Mouse (Mus musculus) ovary, postnatal 36 days (tissue): ENCODE results near the gene Ola1.
A peak's percentile ranks its signal among the peaks of the same experiment; 100 is the strongest.

ENCODE experiments used
- DNase-seq: peaks from one replicate; pipeline ENCODE4 v3.0.0; 2022; ENCODE audit warnings: low spot score, mixed read lengths

Gene Ola1

DNA sequence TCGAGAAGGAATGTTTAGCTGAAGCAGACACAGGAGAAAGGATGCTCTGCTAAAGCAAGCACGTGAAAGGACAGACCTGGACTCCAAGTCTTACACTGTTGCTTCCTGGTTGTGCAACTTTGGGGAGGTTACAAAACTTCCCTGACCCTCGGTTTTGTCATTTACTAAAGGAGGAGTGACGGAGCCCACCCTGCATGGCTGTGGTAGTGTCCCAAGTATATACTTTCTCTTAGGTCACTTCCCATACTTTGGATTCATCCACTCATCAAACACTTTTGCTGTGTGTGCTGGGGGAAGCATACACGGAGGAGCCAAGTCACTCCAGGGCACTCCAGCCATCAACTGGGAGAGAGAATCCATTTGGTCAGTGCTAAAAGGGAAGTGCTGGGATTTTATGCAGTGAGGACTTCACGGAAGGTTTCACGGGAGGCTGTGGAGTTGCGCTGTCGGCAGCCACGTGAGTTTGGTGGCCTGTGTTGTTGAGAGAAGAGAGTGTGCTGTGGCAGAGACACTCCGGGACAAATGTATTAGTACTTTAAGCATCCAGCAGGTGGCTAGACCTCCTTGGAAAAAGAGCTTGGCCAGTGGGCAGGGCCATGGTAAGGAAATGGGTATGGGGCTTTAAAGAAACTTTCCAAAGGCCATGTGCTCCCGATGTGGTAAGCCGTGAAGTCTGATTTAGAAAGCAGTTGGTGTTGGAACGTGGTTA lies 154.7 kb downstream of the Ola1 start:
- DNase-seq, result no peak

DNA sequence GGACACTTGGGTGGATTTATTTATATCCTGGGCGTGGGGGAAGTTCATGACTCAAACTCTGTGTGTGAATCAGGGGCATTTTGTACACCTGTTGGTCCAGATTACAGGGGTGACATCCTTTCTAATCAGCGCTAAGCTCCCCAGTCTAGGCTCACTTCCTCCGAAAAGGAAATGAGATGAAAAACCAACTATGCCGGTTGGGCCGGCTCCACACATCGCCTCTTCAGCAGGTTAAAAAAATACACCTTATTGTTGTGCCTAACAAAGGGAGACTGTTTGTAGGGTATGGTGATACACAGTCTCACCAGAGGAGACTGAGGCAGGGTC lies 158.5 kb downstream of the Ola1 start:
- no peak for DNase-seq

DNA sequence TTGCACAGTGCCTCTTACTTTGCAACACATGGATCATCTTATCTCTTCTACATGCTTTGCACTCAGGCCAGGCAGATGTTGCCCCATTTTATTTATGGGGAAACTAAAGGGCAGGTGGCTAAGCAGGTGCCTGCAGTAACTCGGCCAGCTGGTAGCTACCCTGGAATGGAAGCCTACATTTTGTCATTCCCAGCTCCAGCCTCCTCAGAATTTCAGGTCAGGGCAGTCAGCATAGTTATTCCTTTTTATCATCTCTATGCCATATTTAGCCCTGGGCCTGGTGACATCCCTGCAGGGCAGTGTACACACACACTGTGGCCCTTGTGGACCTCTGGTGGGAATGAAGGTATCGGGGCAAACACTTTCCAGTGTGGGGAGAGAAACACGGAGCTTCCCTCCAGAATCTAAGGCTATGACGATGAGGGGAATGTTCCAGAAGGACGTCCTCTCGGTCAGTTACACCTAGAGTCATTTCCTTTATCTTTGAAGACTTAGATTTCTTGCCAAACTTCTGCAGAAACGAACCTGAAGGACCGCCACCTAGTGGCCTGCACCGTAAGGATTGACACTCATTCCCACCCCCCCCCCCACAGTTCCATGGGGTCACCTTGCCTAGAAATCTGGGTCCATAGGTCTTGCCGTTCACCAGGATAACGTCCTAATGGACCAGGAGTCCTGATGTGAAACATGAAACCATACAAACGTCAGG lies 159.0 kb downstream of the Ola1 start:
- DNase-seq, result peak; percentile 30

GRCm38 (mm10) chr2:73058344-73058743 lies 160.4 kb downstream of the Ola1 start:
- DNase-seq, result no peak

GRCm38 (mm10) chr2:73057589-73057988 lies 161.1 kb downstream of the Ola1 start:
- DNase-seq, result no peak

- no peak for DNase-seq
These were observed 162.4 kb downstream of the Ola1 start for GRCm38 (mm10) chr2:73056090-73056956.

GRCm38 (mm10) chr2:73053791-73054490 lies 164.8 kb downstream of the Ola1 start:
- no peak for DNase-seq

DNA sequence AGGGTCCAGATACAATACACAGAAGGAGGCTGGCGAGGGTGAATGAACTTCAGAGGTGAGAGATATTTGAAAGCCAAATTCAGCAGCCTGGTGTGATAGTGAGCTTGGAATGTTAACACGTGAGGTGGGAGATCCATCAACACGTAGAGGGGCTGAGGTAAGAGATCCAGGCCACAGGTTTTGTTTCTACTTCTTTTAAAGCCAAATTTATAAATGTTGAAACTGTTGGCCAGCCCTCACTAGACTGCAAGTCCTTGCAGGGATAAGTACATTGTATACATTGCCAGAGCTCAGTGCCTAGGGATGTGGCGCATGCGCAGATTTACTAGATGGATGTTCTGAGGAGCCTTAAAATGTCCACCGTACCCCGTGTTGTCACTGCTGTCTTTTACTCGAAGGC lies 168.3 kb downstream of the Ola1 start:
- no peak for DNase-seq

GRCm38 (mm10) chr2:73049977-73050376 lies 168.7 kb downstream of the Ola1 start:
- DNase-seq, result no peak

GRCm38 (mm10) chr2:73049001-73049684 lies 169.6 kb downstream of the Ola1 start:
- DNase-seq, result peak; percentile 34

DNA sequence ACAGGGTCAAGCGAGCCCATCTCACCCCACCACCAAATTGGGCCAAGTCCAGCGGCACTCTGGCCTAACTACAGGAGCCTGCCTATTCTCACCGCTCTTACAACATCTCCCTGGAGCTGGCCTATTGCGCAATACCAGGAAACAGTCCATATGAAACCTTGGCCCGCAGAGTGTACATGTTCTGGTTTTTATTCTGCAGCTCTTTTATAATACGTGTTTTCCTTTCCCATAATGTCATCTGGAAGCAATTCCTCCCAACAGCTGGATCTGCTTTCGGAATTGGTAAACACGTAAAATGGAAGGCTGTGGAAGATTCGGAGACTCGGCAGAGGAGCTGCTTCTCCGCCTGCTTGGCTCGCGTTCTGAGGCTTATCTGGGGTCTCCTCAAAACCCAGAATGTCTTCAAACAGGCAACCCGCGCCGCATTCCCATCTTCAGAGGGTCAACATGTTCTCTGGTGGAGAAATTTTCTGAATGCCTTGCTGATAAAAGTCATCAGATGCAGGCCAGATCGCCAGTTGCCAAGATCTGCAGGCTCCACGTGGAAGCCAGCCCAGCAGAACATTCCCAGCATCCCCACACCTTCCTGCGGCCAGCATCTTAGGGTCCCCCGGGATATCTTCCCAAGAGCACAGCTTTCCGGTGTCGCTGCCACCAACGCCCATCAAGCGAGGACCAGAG lies 171.5 kb downstream of the Ola1 start:
- peak; percentile 53 for DNase-seq

DNA sequence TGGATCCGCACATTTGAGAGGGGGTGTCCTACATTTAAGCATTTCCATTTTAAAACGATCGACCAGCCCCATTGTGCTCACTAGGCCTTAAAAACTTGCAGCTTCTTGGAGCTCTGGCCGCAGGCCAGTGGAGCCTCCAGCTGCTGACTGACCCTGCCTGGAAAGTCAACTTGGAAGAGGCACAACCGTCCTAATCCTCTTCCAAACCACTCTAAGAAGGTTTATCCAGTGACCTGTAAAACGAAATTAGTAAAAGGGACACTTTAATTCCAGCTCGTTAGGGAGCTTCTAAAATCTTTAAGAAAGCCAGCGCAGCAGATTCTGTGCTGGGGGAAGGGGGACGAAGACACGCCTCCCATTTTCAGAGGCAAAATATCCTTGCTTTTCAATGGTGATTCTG lies 172.1 kb downstream of the Ola1 start:
- peak; percentile 53 for DNase-seq

DNA sequence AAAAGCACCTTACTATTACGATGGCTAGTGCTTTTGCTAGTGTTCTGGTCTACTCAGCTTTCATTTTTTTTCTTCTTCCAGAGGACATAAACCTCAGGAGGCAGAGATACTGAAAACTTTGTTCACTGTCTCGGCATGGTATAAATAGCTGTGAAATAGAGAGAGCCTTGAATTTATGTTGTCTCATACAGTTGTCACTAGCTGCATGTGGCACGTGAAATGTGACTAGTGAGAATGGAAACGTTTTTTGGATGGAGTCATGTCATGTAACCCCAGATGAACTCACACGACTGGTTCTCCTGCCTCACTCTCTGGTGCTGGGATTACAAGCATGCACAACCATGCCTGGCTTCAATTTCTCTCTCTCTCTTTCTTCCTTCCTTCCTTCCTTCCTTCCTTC lies 173.2 kb downstream of the Ola1 start:
- no peak for DNase-seq
